Mouse (Mus musculus): ENCODE results near the gene Npas3. TPM values are rescaled to one million over a fixed set of nuclear protein-coding genes. Genes with fewer than 3 reads are reported as not detected.

The Npas3 gene
- total RNA-seq, 1 experiment from 2014 or later = 3.0 TPM

- DNase-seq = no peak
These were observed 341.0 kb downstream of the Npas3 start for GRCm38 (mm10) chr12:53589446-53589961.

DNA sequence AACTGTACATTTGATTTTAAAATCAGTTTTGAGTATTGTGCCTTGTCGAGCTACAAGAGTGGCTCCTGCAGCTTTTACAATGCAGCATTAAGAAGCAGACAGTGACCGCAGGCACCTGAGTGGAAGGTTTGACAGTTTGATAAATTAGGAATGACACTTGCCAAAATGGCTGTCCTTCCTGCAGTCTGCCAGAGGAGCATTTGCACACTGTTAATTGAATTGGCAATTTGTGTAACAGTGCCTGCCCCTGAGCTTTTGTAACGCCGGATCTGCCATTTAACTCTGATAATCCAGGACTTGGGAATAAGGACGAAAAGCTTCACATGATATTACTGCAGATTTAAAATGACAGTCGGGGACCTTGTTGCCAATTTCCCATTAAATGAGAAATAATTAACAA, 357.2 kb downstream of the Npas3 start:
- DNase-seq = no peak

DNA sequence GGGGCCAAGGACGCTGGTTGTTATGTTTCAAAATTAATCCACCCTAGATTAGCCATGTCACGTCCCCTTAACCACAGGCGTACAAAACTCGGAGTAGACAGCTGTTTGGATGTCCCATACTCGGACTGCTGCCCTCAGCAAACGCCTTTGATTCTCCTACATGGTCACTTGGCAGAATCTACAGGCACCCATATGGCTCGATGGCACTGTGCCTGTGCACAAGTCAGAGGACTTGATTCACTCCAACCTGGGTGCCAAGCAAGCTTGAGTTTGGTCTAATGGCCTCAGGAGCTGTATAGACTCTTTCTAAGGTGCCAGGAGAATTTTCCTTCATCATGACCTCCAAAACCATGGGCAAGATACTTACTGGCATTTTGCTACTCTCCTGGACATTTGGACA, 363.6 kb downstream of the Npas3 start:
- DNase-seq = no peak

DNA sequence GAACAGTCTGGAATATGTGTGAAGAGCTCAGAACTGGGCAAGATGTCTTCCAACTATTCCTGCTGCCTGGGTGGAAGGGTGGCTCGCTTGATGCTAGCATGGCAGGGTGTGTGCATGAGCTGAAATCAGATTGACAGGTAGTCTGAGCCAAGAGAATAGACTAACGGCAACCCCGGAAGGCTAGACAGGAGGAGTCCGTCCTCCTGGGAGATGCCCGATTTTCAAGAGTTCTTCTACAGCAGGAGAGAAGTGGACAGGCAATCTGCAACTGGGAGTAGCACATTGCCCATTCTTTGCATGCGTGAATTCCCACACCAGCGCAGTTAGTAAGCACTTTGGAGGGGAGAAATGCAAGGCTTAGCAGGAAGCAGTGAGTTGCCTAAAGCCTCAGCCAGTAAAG, 372.8 kb downstream of the Npas3 start:
- no peak for DNase-seq

- no peak for DNase-seq
These were observed 375.3 kb downstream of the Npas3 start for GRCm38 (mm10) chr12:53623793-53624192.

DNA sequence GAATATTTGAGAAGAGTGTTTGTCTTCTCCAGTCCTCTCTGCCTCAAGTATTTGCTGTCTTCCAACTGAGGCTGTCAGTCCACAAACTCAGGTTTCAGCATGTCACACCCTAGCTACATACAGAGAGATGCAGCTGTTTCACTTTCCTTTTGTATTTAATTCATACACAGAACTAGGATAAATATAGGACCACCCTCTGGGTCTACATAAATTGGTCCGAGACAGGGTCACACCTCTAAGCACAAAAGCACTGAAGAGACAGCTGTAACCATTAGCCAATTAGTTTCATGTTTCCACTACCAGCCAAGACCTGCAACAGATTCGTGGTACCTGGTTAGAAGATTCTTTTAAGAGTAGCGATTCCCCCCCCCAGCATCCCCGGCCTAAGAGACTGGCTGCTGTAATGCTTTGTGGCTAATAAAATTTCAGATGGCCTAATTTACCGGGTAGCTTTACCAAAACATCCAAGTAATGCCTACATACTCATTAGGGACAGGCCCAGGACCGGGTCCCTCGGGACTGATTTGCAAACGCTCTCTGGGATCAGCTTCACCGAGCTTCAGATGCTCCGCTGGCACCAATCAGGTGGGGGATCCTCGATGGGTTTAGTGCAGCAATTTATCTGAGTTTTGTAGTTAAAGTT, 376.0 kb downstream of the Npas3 start:
- DNase-seq = no peak

GRCm38 (mm10) chr12:53629483-53630120, 381.1 kb downstream of the Npas3 start:
- no peak for DNase-seq

GRCm38 (mm10) chr12:53630607-53631006, 382.1 kb downstream of the Npas3 start:
- DNase-seq = no peak

- DNase-seq = no peak
These were observed 383.0 kb downstream of the Npas3 start for GRCm38 (mm10) chr12:53631315-53632106.

DNA sequence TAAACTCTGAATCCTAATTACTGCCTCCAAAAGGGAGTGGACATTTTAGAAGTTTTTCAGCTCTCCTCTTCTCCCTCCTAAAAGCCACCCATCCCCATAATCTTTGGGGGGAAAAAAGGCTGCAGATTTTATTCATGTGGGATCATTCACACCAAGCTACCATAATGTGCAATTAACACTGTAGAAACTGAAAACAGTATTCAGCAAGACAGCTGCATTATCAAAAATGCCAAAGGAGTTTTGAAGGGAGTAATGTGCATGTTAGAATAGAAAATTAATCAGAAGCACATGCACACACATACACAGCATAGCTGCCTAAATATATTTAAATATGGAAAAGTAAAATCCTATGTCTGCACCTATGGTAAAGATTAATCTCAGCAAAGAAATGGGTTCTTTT, 390.1 kb downstream of the Npas3 start:
- DNase-seq = no peak

DNA sequence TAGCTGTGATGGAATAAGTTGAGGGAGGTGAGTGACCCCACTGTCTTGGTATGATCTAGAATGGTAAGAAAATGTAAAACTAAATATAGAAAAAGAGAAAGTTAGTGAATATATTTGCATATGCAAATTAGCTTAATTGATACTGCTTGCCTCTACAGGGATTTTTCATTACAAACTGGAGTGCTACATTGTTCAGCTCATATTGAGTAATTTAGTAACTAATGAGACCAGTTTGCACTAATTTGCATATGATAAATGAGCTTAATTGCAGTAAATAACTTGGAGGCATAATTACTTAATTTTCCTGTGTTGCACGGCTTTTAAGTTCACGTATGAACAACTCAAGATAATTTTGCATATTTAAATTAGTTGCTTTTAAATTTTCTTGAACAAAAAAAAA, 398.8 kb downstream of the Npas3 start:
- no peak for DNase-seq

DNA sequence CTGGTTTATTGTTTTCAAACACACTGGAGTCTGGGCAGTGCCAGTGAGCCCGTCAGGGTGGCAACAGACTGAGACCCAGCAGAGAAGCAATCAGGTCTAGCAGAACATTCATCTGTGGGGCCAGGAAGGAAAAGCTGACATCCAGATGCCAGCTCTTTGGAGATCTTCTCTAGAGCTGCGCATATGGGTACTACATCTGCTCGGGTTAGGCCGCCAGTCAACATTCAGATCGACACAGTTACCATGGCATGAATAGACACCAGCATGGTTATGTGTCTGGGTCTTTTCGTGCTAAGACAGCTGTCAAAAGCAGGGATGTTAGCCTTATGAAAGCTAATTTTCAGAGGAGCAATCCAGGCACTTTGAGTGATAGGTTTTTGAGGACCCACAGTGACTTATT, 407.8 kb downstream of the Npas3 start:
- no peak for DNase-seq

DNA sequence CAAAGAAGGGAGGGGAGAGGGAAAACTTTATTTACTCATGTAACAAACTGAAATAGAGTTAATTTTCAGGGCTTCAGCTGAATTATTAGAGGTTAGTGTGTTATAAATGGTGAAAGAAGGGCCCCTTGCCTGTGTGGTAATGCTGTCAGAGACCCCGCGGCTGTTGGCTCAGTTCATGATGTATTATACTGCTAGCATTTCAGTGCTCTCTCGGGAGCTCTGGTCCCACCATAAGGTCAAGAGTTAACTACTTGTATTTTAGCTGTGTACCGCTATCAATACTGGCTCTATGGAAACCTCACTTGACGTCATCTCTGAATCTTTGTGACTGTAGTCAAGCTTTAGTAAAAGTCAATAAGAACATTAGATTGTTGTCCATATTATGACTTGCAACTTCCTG, 415.6 kb downstream of the Npas3 start:
- no peak for DNase-seq

DNA sequence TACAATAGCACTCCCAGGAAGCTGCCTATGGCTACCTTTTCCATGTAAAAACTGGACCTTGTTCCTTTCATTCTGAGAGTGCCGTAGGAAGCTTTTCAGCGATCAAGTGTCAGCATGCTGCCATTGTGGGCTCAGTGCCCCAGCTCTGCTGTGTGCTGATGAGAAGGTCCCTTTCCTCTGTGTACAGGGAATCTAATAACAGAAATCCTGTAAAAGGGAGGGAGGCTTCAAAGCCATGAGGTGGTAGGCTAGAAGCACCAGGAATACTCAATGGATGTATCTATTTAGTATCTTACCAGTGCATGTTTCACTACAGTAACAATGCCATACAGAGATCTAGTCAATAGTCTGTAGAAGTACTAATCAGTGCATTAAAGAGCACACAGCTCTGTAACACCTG, 423.4 kb downstream of the Npas3 start:
- DNase-seq = no peak

DNA sequence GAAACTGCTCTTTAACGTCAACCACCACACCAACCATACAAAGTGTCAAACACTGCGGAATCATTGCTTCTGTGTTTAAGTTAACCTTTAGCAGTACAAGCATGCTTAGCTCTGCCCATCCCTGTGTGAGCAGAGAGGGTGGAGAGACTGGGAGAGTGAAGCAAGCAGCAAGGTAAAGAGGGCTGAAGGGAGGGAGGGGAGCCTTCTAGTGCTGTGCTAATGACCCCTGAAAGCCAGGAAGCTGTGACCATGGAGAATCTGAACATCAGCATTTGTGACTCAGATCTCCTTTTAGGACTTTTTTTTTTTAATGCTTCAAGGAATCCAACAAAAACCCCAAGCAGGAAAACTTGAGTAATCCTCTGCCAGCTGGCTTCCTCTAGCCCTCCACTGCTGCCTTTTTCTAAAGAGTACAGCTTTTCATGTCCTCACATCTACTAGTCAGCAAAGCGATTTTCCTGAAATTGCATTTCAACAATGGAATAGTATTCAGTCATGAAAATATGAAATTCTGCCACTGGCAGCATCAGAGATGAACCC, 428.7 kb downstream of the Npas3 start:
- DNase-seq = no peak

GRCm38 (mm10) chr12:53678166-53678565, 429.7 kb downstream of the Npas3 start:
- no peak for DNase-seq

GRCm38 (mm10) chr12:53679161-53679560, 430.7 kb downstream of the Npas3 start:
- no peak for DNase-seq

DNA sequence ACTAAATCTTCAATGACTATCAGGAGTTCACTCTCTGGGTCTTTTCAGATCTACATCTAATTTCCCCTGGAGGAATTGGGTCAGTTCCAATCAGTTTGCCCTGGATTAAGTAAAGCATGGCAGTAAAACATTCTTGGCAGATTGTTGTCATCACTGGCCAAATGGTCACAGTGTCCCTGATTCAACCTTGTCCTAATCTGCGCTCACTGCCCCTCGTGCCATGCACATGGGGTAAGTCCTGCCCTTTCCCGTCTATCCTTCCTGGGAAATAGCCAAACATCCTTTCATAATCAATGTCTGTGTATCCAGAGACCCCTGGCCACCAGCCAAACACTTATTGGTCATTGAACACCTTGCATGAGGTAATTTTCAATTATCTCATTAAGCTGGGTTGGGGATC, 432.0 kb downstream of the Npas3 start:
- peak; percentile 13 for DNase-seq

GRCm38 (mm10) chr12:53682036-53682435, 433.6 kb downstream of the Npas3 start:
- DNase-seq = no peak

- no peak for DNase-seq
These were observed 444.0 kb downstream of the Npas3 start for GRCm38 (mm10) chr12:53692471-53692870.

DNA sequence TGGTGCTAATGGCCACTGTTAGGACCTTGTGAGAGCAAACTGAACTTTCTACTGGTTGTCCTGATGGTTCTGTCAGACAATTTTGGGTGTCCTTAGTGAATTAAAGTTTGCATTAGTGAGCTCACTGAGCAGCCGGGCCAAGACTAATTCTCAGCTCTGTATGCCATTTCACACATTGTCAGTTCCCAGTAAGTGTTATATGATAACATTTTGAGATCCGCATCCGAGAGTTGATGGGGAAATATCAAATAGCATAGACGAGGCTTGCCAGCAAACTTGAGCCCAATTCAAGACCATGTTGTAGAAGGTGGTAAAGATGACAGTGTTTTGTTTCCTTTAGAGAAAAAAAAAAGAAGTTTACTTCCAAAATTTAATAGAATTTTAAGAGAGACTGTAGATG, 445.9 kb downstream of the Npas3 start:
- no peak for DNase-seq

GRCm38 (mm10) chr12:53695324-53695723, 446.8 kb downstream of the Npas3 start:
- DNase-seq = no peak

DNA sequence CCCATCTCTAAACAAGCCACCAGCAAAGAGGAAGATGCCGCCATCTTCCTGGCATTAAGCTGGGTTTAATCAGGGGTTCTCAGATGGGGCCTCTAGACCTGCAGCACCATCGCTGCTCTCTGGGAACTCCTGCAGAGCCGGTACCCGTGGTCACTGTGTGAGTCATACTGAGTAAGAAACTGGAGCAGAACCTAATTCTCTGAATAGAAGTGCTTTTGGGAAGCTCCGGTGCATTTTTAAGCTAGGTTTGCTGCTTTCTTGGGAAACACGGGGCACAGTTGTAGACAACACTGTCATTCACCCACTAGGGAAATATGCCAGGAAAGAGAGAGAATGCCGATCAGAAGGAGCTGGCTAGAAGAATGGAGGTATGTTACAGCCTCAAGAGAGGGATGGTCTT, 449.2 kb downstream of the Npas3 start:
- no peak for DNase-seq
